Mouse (Mus musculus) erythroblast, embryonic 14.5 days (primary cell): ENCODE data around the gene Ch25h. TPM values are rescaled to one million over a fixed set of nuclear protein-coding genes. Genes with fewer than 3 reads are reported as not detected.

ENCODE experiments used
- H3K27me3 ChIP-seq: 2 replicates; pipeline ENCODE4 v1.6.1; 2012; ENCODE audit warnings: inconsistent platforms; ENCODE audit not compliant: control insufficient read depth
- H3K36me3 ChIP-seq: 2 replicates; pipeline ENCODE4 v1.6.1; 2012; ENCODE audit warnings: mild to moderate bottlenecking, inconsistent platforms; ENCODE audit not compliant: control insufficient read depth
- H3K4me1 ChIP-seq: 2 replicates; pipeline ENCODE4 v1.6.1; 2012; ENCODE audit warnings: inconsistent platforms; ENCODE audit not compliant: control insufficient read depth
- H3K4me3 ChIP-seq: replicated peaks from 2 replicates; pipeline ENCODE3; 2012; ENCODE audit warnings: moderate library complexity, mild to moderate bottlenecking, inconsistent platforms
- H3K9me3 ChIP-seq: 2 replicates; pipeline ENCODE4 v1.6.1; 2012; ENCODE audit warnings: low read length, inconsistent platforms, mixed read lengths; ENCODE audit not compliant: control insufficient read depth
- GATA1 ChIP-seq: IDR thresholded peaks from 2 replicates; pipeline ENCODE4 v1.6.1; 2012; ENCODE audit warnings: low read length, inconsistent platforms, mixed read lengths
- TAL1 ChIP-seq: IDR thresholded peaks from 3 replicates; pipeline ENCODE4 v1.6.1; 2012; ENCODE audit warnings: low read length, inconsistent platforms, mixed read lengths
- polyA plus RNA-seq: library from polyadenylated mRNA; stranded (reverse); fragments of >175 nt; gene quantifications from 2 replicates; pipeline ENCODE4 v1.2.3, GENCODE M21; 2012

Gene Ch25h
- polyA plus RNA-seq, 1 experiment = not detected

DNA sequence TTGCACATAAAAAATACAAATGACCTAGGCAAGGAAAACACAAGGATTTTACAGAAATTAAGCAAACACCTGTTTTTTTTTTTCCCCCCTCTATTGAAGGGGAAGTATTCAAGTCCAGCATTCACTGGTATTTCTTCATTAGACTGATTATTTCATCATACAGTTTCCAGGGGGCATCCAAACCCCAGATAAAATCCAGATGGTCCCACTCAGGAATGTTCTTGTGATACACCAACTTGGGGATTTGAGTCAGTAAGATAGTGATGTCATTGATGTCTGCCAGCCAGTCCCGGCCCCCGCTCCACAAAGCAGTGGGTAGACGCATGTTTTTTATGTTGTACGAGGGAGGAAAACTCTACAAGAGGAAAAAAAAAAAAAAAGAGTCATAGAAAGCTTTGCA is 18.9 kb upstream of the Ch25h start:
- H3K9me3 ChIP-seq = no peaks in the 10 kb centered on the region
- TF ChIP-seq GATA1 = no peak
- TF ChIP-seq TAL1 = no peak
- H3K27me3 ChIP-seq = no peaks in the 10 kb centered on the region
- H3K36me3 ChIP-seq = peaks cover 6% of the 10 kb centered on the region; the same call in 1 of the 2 replicates
- no peak overlapping the region for H3K4me3 ChIP-seq
- no peaks in the 10 kb centered on the region for H3K4me1 ChIP-seq

DNA sequence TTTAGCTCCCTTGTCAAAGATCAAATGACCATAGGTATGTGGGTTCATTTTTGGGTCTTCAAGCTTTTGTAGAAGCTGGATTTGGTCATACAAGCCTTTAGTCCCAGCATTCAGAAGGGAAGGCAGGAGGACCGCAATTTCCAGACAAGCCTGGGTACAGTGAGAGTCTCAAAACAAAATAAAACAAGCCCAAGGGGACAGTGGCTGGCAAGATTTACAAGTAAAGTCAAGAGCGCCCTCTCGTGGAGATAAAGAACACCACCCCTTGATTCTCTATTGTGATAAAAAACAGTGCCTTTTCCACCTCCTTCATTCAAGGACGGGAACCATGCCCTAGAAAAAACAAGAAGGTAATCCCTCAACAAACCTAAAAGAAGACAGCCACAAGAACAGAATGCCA is 8.6 kb upstream of the Ch25h start:
- H3K4me1 ChIP-seq = no peaks in the 10 kb centered on the region
- H3K4me3 ChIP-seq = no peak overlapping the region
- H3K36me3 ChIP-seq = no peaks in the 10 kb centered on the region

GRCm38 (mm10) chr19:34474228-34474990 is 555 bp downstream of the Ch25h start:
- Histone ChIP-seq H3K36me3 (no peaks in the 10 kb centered on the region), H3K27me3 (peaks cover 56% of the 10 kb centered on the region), H3K4me3 (peak overlapping the region; percentile 37), H3K9me3 (peaks cover 3% of the 10 kb centered on the region; the same call in 1 of the 2 replicates), H3K4me1 (peaks cover 8% of the 10 kb centered on the region)
- no peak for TF ChIP-seq GATA1
- no peak for TF ChIP-seq TAL1

More for the DNA sequence above, 8.6 kb upstream of the Ch25h start:
- TF ChIP-seq GATA1 = peak; percentile 37; the same call in 1 of the 2 replicates
- no peak for TF ChIP-seq TAL1
- no peaks in the 10 kb centered on the region for H3K9me3 ChIP-seq
- peaks cover 5% of the 10 kb centered on the region; the same call in 1 of the 2 replicates for H3K27me3 ChIP-seq

- Histone ChIP-seq H3K27me3 (peaks cover 38% of the 10 kb centered on the region), H3K4me1 (peaks cover 8% of the 10 kb centered on the region), H3K4me3 (no peak overlapping the region), H3K9me3 (peaks cover 3% of the 10 kb centered on the region; the same call in 1 of the 2 replicates), H3K36me3 (no peaks in the 10 kb centered on the region)
- TF ChIP-seq TAL1 (no peak), GATA1 (no peak)
These were observed 3.3 kb downstream of the Ch25h start for GRCm38 (mm10) chr19:34471703-34472102.

GRCm38 (mm10) chr19:34468794-34469193 is 6.2 kb downstream of the Ch25h start:
- TF ChIP-seq TAL1 (no peak), GATA1 (no peak)
- no peaks in the 10 kb centered on the region for H3K36me3 ChIP-seq
- H3K4me1 ChIP-seq = no peaks in the 10 kb centered on the region
- no peak overlapping the region for H3K4me3 ChIP-seq
- H3K27me3 ChIP-seq = peaks cover 8% of the 10 kb centered on the region
- no peaks in the 10 kb centered on the region for H3K9me3 ChIP-seq

- Histone ChIP-seq H3K36me3 (no peaks in the 10 kb centered on the region), H3K27me3 (peaks cover 4% of the 10 kb centered on the region), H3K4me1 (no peaks in the 10 kb centered on the region), H3K9me3 (no peaks in the 10 kb centered on the region), H3K4me3 (no peak overlapping the region)
- TF ChIP-seq TAL1 (no peak), GATA1 (no peak)
These were observed 6.7 kb downstream of the Ch25h start for GRCm38 (mm10) chr19:34468216-34468615.

- H3K4me1 ChIP-seq = no peaks in the 10 kb centered on the region
- H3K9me3 ChIP-seq = no peaks in the 10 kb centered on the region
- no peaks in the 10 kb centered on the region for H3K36me3 ChIP-seq
- no peak for TF ChIP-seq TAL1
- no peak for TF ChIP-seq GATA1
- H3K4me3 ChIP-seq = no peak overlapping the region
- H3K27me3 ChIP-seq = no peaks in the 10 kb centered on the region
These were observed 10.5 kb downstream of the Ch25h start for GRCm38 (mm10) chr19:34464453-34464852.

GRCm38 (mm10) chr19:34461451-34462019 is 13.4 kb downstream of the Ch25h start:
- no peaks in the 10 kb centered on the region for H3K27me3 ChIP-seq
- H3K4me3 ChIP-seq = no peak overlapping the region
- H3K36me3 ChIP-seq = no peaks in the 10 kb centered on the region
- H3K4me1 ChIP-seq = no peaks in the 10 kb centered on the region
- TF ChIP-seq GATA1 = no peak
- TF ChIP-seq TAL1 = no peak
- no peaks in the 10 kb centered on the region for H3K9me3 ChIP-seq

DNA sequence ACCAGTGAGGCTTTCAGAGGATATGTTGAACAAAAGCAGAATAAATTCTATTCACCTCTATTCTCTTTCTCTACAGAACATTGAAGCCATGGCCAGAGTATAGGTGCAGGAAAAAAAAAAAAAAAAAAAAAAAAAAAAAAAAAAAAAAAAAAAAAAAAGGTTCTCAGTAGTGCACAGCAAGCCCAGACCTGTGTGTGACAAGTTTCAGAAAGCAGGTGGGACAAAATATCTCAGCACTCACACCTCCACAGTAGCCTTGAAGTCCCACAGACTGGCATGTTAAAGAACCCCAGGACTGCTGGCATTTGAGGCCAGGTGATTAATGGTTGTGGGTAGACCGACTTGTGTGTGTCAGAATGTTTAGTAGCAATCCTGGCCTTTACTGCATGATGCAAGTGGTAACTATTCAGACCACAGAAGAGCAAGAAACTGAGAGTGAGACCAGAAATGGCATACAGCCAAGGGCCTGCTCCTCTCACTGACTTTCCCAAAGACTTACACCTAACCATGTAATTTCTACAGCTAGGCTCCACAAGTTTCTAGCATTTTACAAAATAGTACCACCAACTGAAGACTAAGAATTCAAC is 24.1 kb downstream of the Ch25h start:
- Histone ChIP-seq H3K36me3 (no peaks in the 10 kb centered on the region), H3K4me1 (no peaks in the 10 kb centered on the region), H3K27me3 (no peaks in the 10 kb centered on the region), H3K9me3 (no peaks in the 10 kb centered on the region), H3K4me3 (no peak overlapping the region)
- no peak for TF ChIP-seq GATA1
- TF ChIP-seq TAL1 = no peak
